8 mouse cellular contexts compared by ENCODE assay signal in the genomic region with DNA sequence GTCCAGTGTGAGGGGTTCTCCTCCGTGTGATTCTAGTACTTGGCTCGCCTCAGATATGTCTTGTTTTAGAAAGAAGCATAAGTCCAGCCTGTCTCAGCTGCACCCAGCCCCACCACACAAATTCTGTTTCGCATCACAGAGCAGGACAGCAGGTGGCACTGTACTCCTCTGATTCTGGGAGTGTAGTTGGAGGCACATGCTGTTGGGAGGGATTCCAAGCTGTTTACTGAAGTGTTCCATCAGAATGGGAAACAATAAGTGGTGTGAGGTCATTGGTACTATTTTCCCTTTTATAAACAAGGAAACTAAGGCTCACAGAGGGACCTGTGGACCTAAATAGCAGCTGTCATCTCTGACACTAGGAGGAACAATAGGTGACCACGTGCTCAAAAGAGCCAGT. TPM values are rescaled to one million over a fixed set of nuclear protein-coding genes. Genes with fewer than 3 reads are reported as not detected.
A peak's percentile ranks its signal among the peaks of the same experiment; 100 is the strongest.
DNase-seq lines count a peak whose midpoint lies in the region; ATAC-seq and TF ChIP-seq lines count a peak whose summit lies in the region.

No protein-coding gene starts in this region.

- TF ChIP-seq CTCF in ES-Bruce4 (IDR thresholded peaks at IDR 0.05; ENCODE audit: low read depth, low read length), result peak; percentile 67

- H3K9me3 ChIP-seq in hindbrain, embryonic 11.5 days (ENCODE audit: control insufficient read depth, low read length), result no peaks in the 10 kb centered on the region
- no peaks in the 10 kb centered on the region for H3K9me3 ChIP-seq in hindbrain, embryonic 13.5 days
- H3K9me3 ChIP-seq in ES-Bruce4 (replicated peaks; ENCODE audit: control insufficient read depth, insufficient read depth, low read length, poor library complexity, severe bottlenecking), result no peaks in the 10 kb centered on the region
- no peaks in the 10 kb centered on the region for H3K9me3 ChIP-seq in limb, embryonic 14.5 days (ENCODE audit: control insufficient read depth, low read length)

- peak; percentile 53 for DNase-seq in hindbrain, embryonic 11.5 days (ENCODE audit: low spot score)
- peak; percentile 26 for DNase-seq in adrenal gland, postnatal 25 days
- peak; percentile 35 to 38 for DNase-seq in heart, postnatal 36 days
- peak; percentile 46 for DNase-seq in limb, embryonic 14.5 days (ENCODE audit: low spot score)
- DNase-seq in right cerebral cortex, postnatal 4 days, result peak; percentile 51
- no peak for DNase-seq in T-cell, adult 2 months (ENCODE audit: low spot score)

- no peak for TF ChIP-seq EP300 in ES-Bruce4 (IDR thresholded peaks at IDR 0.05; ENCODE audit: insufficient read depth, low read depth, low read length)

- WGBS in hindbrain, embryonic 11.5 days, result 72% methylated on average over 4 of the region's 4 CpGs
- WGBS in hindbrain, embryonic 13.5 days, result 66% methylated on average over 4 of the region's 4 CpGs
- 78% methylated on average over 4 of the region's 4 CpGs for WGBS in limb, embryonic 14.5 days

- H3K36me3 ChIP-seq in hindbrain, embryonic 11.5 days (ENCODE audit: control insufficient read depth, insufficient read depth, low read length), result peaks cover 17% of the 10 kb centered on the region; the same call in 1 of the 2 replicates
- peaks cover 72% of the 10 kb centered on the region for H3K36me3 ChIP-seq in hindbrain, embryonic 13.5 days
- peaks cover 5% of the 10 kb centered on the region for H3K36me3 ChIP-seq in ES-Bruce4 (ENCODE audit: control insufficient read depth, insufficient read depth, low read length, poor library complexity, severe bottlenecking)
- peaks cover 78% of the 10 kb centered on the region for H3K36me3 ChIP-seq in limb, embryonic 14.5 days (ENCODE audit: control insufficient read depth, insufficient read depth, low read length)

- H3K4me1 ChIP-seq in hindbrain, embryonic 11.5 days (replicated peaks; ENCODE audit: control insufficient read depth, insufficient read depth, low read length), result no peaks in the 10 kb centered on the region
- no peaks in the 10 kb centered on the region for H3K4me1 ChIP-seq in hindbrain, embryonic 13.5 days (replicated peaks)
- H3K4me1 ChIP-seq in ES-Bruce4 (ENCODE audit: control insufficient read depth, insufficient read depth, low read length), result no peaks in the 10 kb centered on the region
- H3K4me1 ChIP-seq in limb, embryonic 14.5 days (ENCODE audit: control insufficient read depth, insufficient read depth, low read length), result no peaks in the 10 kb centered on the region

- no peak overlapping the region for H3K9ac ChIP-seq in hindbrain, embryonic 11.5 days (ENCODE audit: low read depth, low read length)
- no peak overlapping the region for H3K9ac ChIP-seq in hindbrain, embryonic 13.5 days
- H3K9ac ChIP-seq in ES-Bruce4 (ENCODE audit: low read depth, poor library complexity, severe bottlenecking), result no peak overlapping the region
- no peak overlapping the region for H3K9ac ChIP-seq in limb, embryonic 14.5 days (ENCODE audit: low read depth, low read length, severe bottlenecking)

- no peak overlapping the region for H3K4me2 ChIP-seq in hindbrain, embryonic 11.5 days (replicated peaks; ENCODE audit: low read depth, low read length)
- no peak overlapping the region for H3K4me2 ChIP-seq in hindbrain, embryonic 13.5 days
- no peak overlapping the region for H3K4me2 ChIP-seq in limb, embryonic 14.5 days (replicated peaks; ENCODE audit: low read depth, low read length, severe bottlenecking)

- intact Hi-C loops in heart, postnatal 36 days (cut with DNase I), result loop anchor here (5.0 kb wide), 1 partner anchor 185 kb away; no protein-coding TSS in a partner anchor

- ATAC-seq in hindbrain, embryonic 11.5 days (ENCODE audit: low FRiP score), result no peak
- no peak; the same call in 1 of the 2 replicates for ATAC-seq in hindbrain, embryonic 13.5 days (ENCODE audit: low FRiP score)
- no peak for ATAC-seq in limb, embryonic 14.5 days (ENCODE audit: low FRiP score, low read depth)

- TF ChIP-seq POLR2A in ES-Bruce4 (IDR thresholded peaks at IDR 0.05; ENCODE audit: insufficient read depth, low read length), result no peak
- no peak for TF ChIP-seq POLR2A in limb, embryonic 14.5 days (IDR thresholded peaks at IDR 0.05; ENCODE audit: borderline replicate concordance, extremely low read depth, insufficient read depth, insufficient read length)

- H3K27ac ChIP-seq in hindbrain, embryonic 11.5 days (ENCODE audit: low read depth, low read length), result no peak overlapping the region
- H3K27ac ChIP-seq in hindbrain, embryonic 13.5 days, result no peak overlapping the region
- H3K27ac ChIP-seq in ES-Bruce4 (ENCODE audit: insufficient read depth, low read length), result no peak overlapping the region
- H3K27ac ChIP-seq in limb, embryonic 14.5 days (replicated peaks; ENCODE audit: low read depth, low read length), result no peak overlapping the region

- H3K4me3 ChIP-seq in hindbrain, embryonic 11.5 days (ENCODE audit: low read depth, low read length), result no peak overlapping the region
- no peak overlapping the region for H3K4me3 ChIP-seq in hindbrain, embryonic 13.5 days
- no peak overlapping the region for H3K4me3 ChIP-seq in ES-Bruce4 (ENCODE audit: low read depth, low read length)
- H3K4me3 ChIP-seq in limb, embryonic 14.5 days (replicated peaks; ENCODE audit: low read length), result no peak overlapping the region

- no peaks in the 10 kb centered on the region for H3K27me3 ChIP-seq in hindbrain, embryonic 11.5 days (ENCODE audit: control insufficient read depth, insufficient read depth, low read length)
- H3K27me3 ChIP-seq in hindbrain, embryonic 13.5 days, result no peaks in the 10 kb centered on the region
- no peaks in the 10 kb centered on the region for H3K27me3 ChIP-seq in ES-Bruce4 (ENCODE audit: control insufficient read depth, insufficient read depth, low read length, poor library complexity, severe bottlenecking)
- no peaks in the 10 kb centered on the region for H3K27me3 ChIP-seq in limb, embryonic 14.5 days (ENCODE audit: control insufficient read depth, insufficient read depth, low read length)

RNA-seq across cellular contexts. Expression of gene Poc5, which starts 18.9 kb away (rescaled TPM):
- 29.3 and 33.6 TPM in 2 replicates for polyA plus RNA-seq in hindbrain, embryonic 11.5 days (2014; fragmentation: Nextera tagmentation; extraction: Ambion mirVana)
- polyA plus RNA-seq in hindbrain, embryonic 13.5 days (2015; fragmentation: Nextera tagmentation; extraction: Ambion mirVana), result 22.8 and 24.2 TPM in 2 replicates
- polyA plus RNA-seq in ES-Bruce4 (2011; ENCODE audit: insufficient read depth, insufficient read length, low read depth, missing spikeins), result 18.9 and 19.5 TPM in 2 replicates
- total RNA-seq in adrenal gland, postnatal 25 days (2021), result 16.7 and 20.9 TPM in 2 replicates
- 1 to 10 TPM; 8.9 to 9.9 TPM for total RNA-seq in heart, postnatal 36 days (2021)
- polyA plus RNA-seq in limb, embryonic 14.5 days (2012; rRNA removed), result 12.0 and 12.8 TPM in 2 replicates
- polyA plus RNA-seq in limb, embryonic 14.5 days (2014; fragmentation: Nextera tagmentation; extraction: Ambion mirVana), result 15.7 and 16.9 TPM in 2 replicates
